17 mouse cellular contexts compared by ENCODE assay signal in the genomic region with DNA sequence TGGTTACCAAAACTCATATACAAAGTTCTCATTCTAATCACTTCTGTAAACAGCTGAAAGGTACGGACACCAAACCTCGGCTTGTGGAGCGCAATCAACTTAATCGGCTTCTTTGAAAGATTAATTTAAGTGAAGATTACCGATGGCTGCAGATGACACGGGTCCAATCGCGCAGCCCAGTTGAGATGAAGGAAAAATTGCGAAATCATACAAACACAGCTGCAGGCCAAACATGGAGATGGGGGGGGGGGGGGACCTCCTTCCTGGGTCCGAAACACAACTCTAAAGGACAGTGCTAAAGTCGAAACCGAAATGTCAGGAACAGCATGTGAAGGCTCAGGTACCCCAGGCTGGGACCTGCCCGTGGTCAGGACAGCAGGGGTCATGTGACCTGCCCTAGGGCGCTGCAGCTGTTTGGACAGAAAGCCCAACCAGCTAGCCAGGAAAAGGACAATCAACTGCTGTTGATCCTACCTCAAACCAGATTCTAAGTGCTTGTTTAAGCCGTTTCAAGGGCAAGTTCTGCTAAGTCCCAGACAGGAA. TPM values are rescaled to one million over a fixed set of nuclear protein-coding genes. Genes with fewer than 3 reads are reported as not detected.
DNase-seq lines count a peak whose midpoint lies in the region; ATAC-seq and TF ChIP-seq lines count a peak whose summit lies in the region.
"Had no signal": no experiment of that assay in that cellular context is flagged by ENCODE, and none has a peak within 500 bp of the region (broad histone marks: within the 10 kb centered on the region; RNA-seq: fewer than 3 reads in every experiment).

No protein-coding gene starts in this region.

- H3K27ac ChIP-seq in lung, postnatal 0 days (ENCODE audit: low read length), result no peak overlapping the region
- H3K27ac ChIP-seq in ES-E14 (ENCODE audit: insufficient read depth, low read depth, low read length, poor library complexity, severe bottlenecking), result no peak overlapping the region; the same call in 1 of the 2 replicates
- peak overlapping the region; percentile 97 for H3K27ac ChIP-seq in liver, adult 2 months (replicated peaks; ENCODE audit: insufficient read depth, low read depth, low read length)
- H3K27ac ChIP-seq in stomach, embryonic 15.5 days, result 0 out of 2 replicates have a peak overlapping the region, but pooled peaks have one; percentile 3
- H3K27ac ChIP-seq: embryonic facial prominence, embryonic 15.5 days; forebrain, embryonic 12.5 days; midbrain, embryonic 15.5 days had no signal

- in situ Hi-C loops in ES-E14 (cut with MboI; ENCODE audit: low sequenced_read_pairs in 2 of 2, unreplicated experiment in 2 of 2), result no loop called here

- TF ChIP-seq EP300 in lung, postnatal 0 days (IDR thresholded peaks at IDR 0.05), result no peak

- no peak overlapping the region; the same call in 1 of the 2 replicates for H3K4me2 ChIP-seq in lung, postnatal 0 days (replicated peaks; ENCODE audit: low read depth, low read length)
- H3K4me2 ChIP-seq in stomach, embryonic 15.5 days, result no peak overlapping the region
- H3K4me2 ChIP-seq: embryonic facial prominence, embryonic 15.5 days; forebrain, embryonic 12.5 days; midbrain, embryonic 15.5 days had no signal

- peak; percentile 24 for DNase-seq in lung, postnatal 0 days (ENCODE audit: low spot score)
- DNase-seq in lung, adult 18-20 months, result no peak
- peak; percentile 22 for DNase-seq in ES-E14 (ENCODE audit: low read depth, low spot score)
- peak; percentile 94 for DNase-seq in liver, adult 2 months (ENCODE audit: extremely low read depth, low read depth, low spot score)
- no peak for DNase-seq in cerebellum, postnatal 10 days
- no peak for DNase-seq in adrenal gland, adult 2 months
- DNase-seq: cerebellum, adult 11 months; kidney, adult 2 months; kidney, postnatal 36 days; right cerebral cortex, postnatal 25 days; thymus, postnatal 25 days had no signal

- H3K9ac ChIP-seq in lung, postnatal 0 days (replicated peaks; ENCODE audit: low read depth), result no peak overlapping the region
- H3K9ac ChIP-seq in ES-E14 (ENCODE audit: insufficient read depth, low read depth, low read length, poor library complexity, severe bottlenecking), result no peak overlapping the region; the same call in 1 of the 2 replicates
- no peak overlapping the region for H3K9ac ChIP-seq in liver, adult 2 months (ENCODE audit: low read depth, low read length)
- no peak overlapping the region for H3K9ac ChIP-seq in stomach, embryonic 15.5 days
- H3K9ac ChIP-seq: embryonic facial prominence, embryonic 15.5 days; forebrain, embryonic 12.5 days; midbrain, embryonic 15.5 days had no signal

- no peak for TF ChIP-seq POLR2A in liver, adult 2 months (IDR thresholded peaks at IDR 0.05; ENCODE audit: extremely low read depth, insufficient read depth, low read length)

- H3K4me3 ChIP-seq in lung, postnatal 0 days (ENCODE audit: low read depth, low read length), result no peak overlapping the region
- peak overlapping the region; percentile 23 to 38; a peak in 2 of 4 replicates for H3K4me3 ChIP-seq in ES-E14 (ENCODE audit: insufficient read depth in 1 of 2, low read depth in 1 of 2, low read length in 2 of 2, poor library complexity in 1 of 2, severe bottlenecking in 1 of 2)
- H3K4me3 ChIP-seq in liver, adult 2 months (ENCODE audit: insufficient read depth, low read depth, low read length), result no peak overlapping the region
- H3K4me3 ChIP-seq in stomach, embryonic 15.5 days (replicated peaks), result no peak overlapping the region
- H3K4me3 ChIP-seq: embryonic facial prominence, embryonic 15.5 days; forebrain, embryonic 12.5 days; midbrain, embryonic 15.5 days had no signal

- ATAC-seq in lung, postnatal 0 days, result no peak
- no peak for ATAC-seq in stomach, embryonic 15.5 days (ENCODE audit: insufficient read depth, low FRiP score, low read depth)
- ATAC-seq: hindbrain, embryonic 16.5 days; midbrain, embryonic 15.5 days; Patski had no signal

- no peak for TF ChIP-seq CTCF in lung, postnatal 0 days (IDR thresholded peaks at IDR 0.05)
- no peak for TF ChIP-seq CTCF in liver, adult 2 months (IDR thresholded peaks at IDR 0.05; ENCODE audit: low read depth, low read length)

- H3K9me3 ChIP-seq in lung, postnatal 0 days (ENCODE audit: low read length), result no peaks in the 10 kb centered on the region
- H3K9me3 ChIP-seq in ES-E14 (ENCODE audit: control insufficient read depth, insufficient read depth, low read depth, low read length), result no peaks in the 10 kb centered on the region
- H3K9me3 ChIP-seq in stomach, embryonic 15.5 days, result no peaks in the 10 kb centered on the region
- H3K9me3 ChIP-seq: embryonic facial prominence, embryonic 15.5 days; forebrain, embryonic 12.5 days; midbrain, embryonic 15.5 days had no signal

- H3K36me3 ChIP-seq in lung, postnatal 0 days (ENCODE audit: insufficient read depth, low read length), result no peaks in the 10 kb centered on the region
- no peaks in the 10 kb centered on the region; the same call in 1 of the 2 replicates for H3K36me3 ChIP-seq in ES-E14 (ENCODE audit: control insufficient read depth, insufficient read depth, low read length, poor library complexity, severe bottlenecking)
- no peaks in the 10 kb centered on the region for H3K36me3 ChIP-seq in liver, adult 2 months (ENCODE audit: control insufficient read depth, insufficient read depth, low read length)
- no peaks in the 10 kb centered on the region for H3K36me3 ChIP-seq in stomach, embryonic 15.5 days
- H3K36me3 ChIP-seq: embryonic facial prominence, embryonic 15.5 days; forebrain, embryonic 12.5 days; midbrain, embryonic 15.5 days had no signal

- no peaks in the 10 kb centered on the region for H3K4me1 ChIP-seq in lung, postnatal 0 days (ENCODE audit: insufficient read depth, low read depth, low read length)
- H3K4me1 ChIP-seq in ES-E14 (ENCODE audit: control insufficient read depth in 2 of 2, insufficient read depth in 2 of 2, low read length in 2 of 2, poor library complexity in 1 of 2), result peaks cover 3 to 26% of the 10 kb centered on the region in 2 experiments; a peak in 3 of 4 replicates
- H3K4me1 ChIP-seq in liver, adult 2 months (ENCODE audit: control insufficient read depth, insufficient read depth, low read length), result peaks cover 22% of the 10 kb centered on the region
- no peaks in the 10 kb centered on the region; the same call in 1 of the 2 replicates for H3K4me1 ChIP-seq in stomach, embryonic 15.5 days
- H3K4me1 ChIP-seq: embryonic facial prominence, embryonic 15.5 days; forebrain, embryonic 12.5 days; midbrain, embryonic 15.5 days had no signal

- 59% methylated on average over 15 of the region's 15 CpGs for WGBS in lung, postnatal 0 days
- WGBS in liver, adult 2 months, result 22% methylated on average over 15 of the region's 15 CpGs
- WGBS in stomach, embryonic 15.5 days, result 71% methylated on average over 15 of the region's 15 CpGs

- H3K27me3 ChIP-seq in lung, postnatal 0 days (replicated peaks; ENCODE audit: insufficient read depth, low read length), result no peaks in the 10 kb centered on the region
- H3K27me3 ChIP-seq in liver, adult 2 months (ENCODE audit: control insufficient read depth, insufficient read depth, low read length), result no peaks in the 10 kb centered on the region
- no peaks in the 10 kb centered on the region for H3K27me3 ChIP-seq in stomach, embryonic 15.5 days (replicated peaks)
- H3K27me3 ChIP-seq: embryonic facial prominence, embryonic 15.5 days; forebrain, embryonic 12.5 days; midbrain, embryonic 15.5 days; Patski had no signal

- H3K79me2 ChIP-seq in liver, adult 2 months (ENCODE audit: control insufficient read depth, insufficient read depth, low read length), result peaks cover 18% of the 10 kb centered on the region

TF ChIP-seq in ES-E14, 5 proteins besides CTCF, POLR2A, EP300 and RAD21:
- TF ChIP-seq HCFC1 (IDR thresholded peaks at IDR 0.05; ENCODE audit: borderline replicate concordance, insufficient read depth, low read length) (no peak), CHD2 (IDR thresholded peaks at IDR 0.05; ENCODE audit: low read depth, low read length) (no peak)

RNA-seq across cellular contexts. Expression of a gene that starts 44.7 kb away (rescaled TPM):
- 2.2 and 2.5 TPM in 2 replicates for polyA plus RNA-seq in lung, postnatal 0 days (2015; fragmentation: Nextera tagmentation; extraction: Ambion mirVana)
- total RNA-seq in ES-E14 (2012; rRNA removed), result 12.5 and 22.0 TPM in 2 replicates
- total RNA-seq in liver, adult 2 months (2014; rRNA removed), result 46.3 and 47.7 TPM in 2 replicates
- 17.0 and 21.2 TPM in 2 replicates for polyA plus RNA-seq in liver, adult 2 months (2012; rRNA removed)
- 17.9 and 18.4 TPM in 2 replicates for polyA plus RNA-seq in stomach, embryonic 15.5 days (2015; fragmentation: Nextera tagmentation; extraction: Ambion mirVana)
- total RNA-seq in adrenal gland, adult 2 months (2021), result 1 to 10 TPM; 4.8 to 7.6 TPM
- polyA plus RNA-seq in adrenal gland, adult 2 months (2012; rRNA removed), result 3.3 and 4.5 TPM in 2 replicates

Comparison
In these comparisons a context has a peak if more than half of its experiments do, and no peak if none do; other contexts are left out.
1. DNase-seq: peak in lung, postnatal 0 days (single experiment), ES-E14 (single experiment) and liver, adult 2 months (single experiment); none in lung, adult 18-20 months (0 of 2), cerebellum, postnatal 10 days (0 of 2) and adrenal gland, adult 2 months (single experiment).
2. H3K27ac ChIP-seq: peak in liver, adult 2 months (single experiment) and stomach, embryonic 15.5 days (single experiment); none in lung, postnatal 0 days (single experiment) and ES-E14 (single experiment).
3. H3K4me3 ChIP-seq: peak in ES-E14 (2 of 2); none in lung, postnatal 0 days (single experiment), liver, adult 2 months (single experiment) and stomach, embryonic 15.5 days (single experiment).